Mouse (Mus musculus): ENCODE measurements around the gene Wdr83. TPM values are rescaled to one million over a fixed set of nuclear protein-coding genes. Genes with fewer than 3 reads are reported as not detected.
A peak's percentile ranks its signal among the peaks of the same experiment; 100 is the strongest.

Gene Wdr83
- polyA plus RNA-seq, 1 experiment from 2014 or later, result 30.4 TPM

GRCm38 (mm10) chr8:85065213-85065612 is 15.9 kb downstream of the Wdr83 start:
- in situ Hi-C loops (cut with MboI; ENCODE audit: low pct_unique_long_range_greater_than_20kb), result no loop called here
- no peak for DNase-seq (ENCODE audit: low read depth, low spot score)
- H3K27me3 ChIP-seq, result no peaks in the 10 kb centered on the region
- no peak for ATAC-seq
- no peak for TF ChIP-seq CTCF (IDR thresholded peaks at IDR 0.05)
- ChIA-PET POLR2A (no interaction called here), CTCF (interaction anchor here (0.8 kb wide), 1 partner anchor 12 kb away, joined by 3 read pairs; no protein-coding TSS in a partner anchor)

- POLR2A ChIA-PET, result interaction anchor here (0.8 kb wide), 1 partner anchor 9 kb away, joined by 3 read pairs; the partner anchor contains the start of gene Dhps
- in situ Hi-C loops (cut with MboI; ENCODE audit: low pct_unique_long_range_greater_than_20kb), result no loop called here
- CTCF ChIA-PET, result interaction anchor here (0.8 to 1.2 kb wide), 2 partner anchors 11 to 28 kb away, joined by 3 read pairs; no protein-coding TSS in a partner anchor
- no peaks in the 10 kb centered on the region for H3K27me3 ChIP-seq
- TF ChIP-seq CTCF (IDR thresholded peaks at IDR 0.05), result no peak
- DNase-seq (ENCODE audit: low read depth, low spot score) (no peak), ATAC-seq (no peak)
These were observed 18.5 kb downstream of the Wdr83 start for GRCm38 (mm10) chr8:85062603-85063002.

- peak; percentile 68 for ATAC-seq
- POLR2A ChIA-PET, result interaction anchor here (0.8 to 1.7 kb wide), 5 partner anchors 10 to 23 kb away, joined by 3 to 12 read pairs (median 4); partner anchors contain the start of gene Tnpo2
These were observed 21.1 kb downstream of the Wdr83 start, which contains the start of gene Fbxw9 for GRCm38 (mm10) chr8:85059879-85060616. TSS of gene Fbxw9 (plus strand) at chr8:85060055.

GRCm38 (mm10) chr8:85057367-85057766 is 23.7 kb downstream of the Wdr83 start:
- in situ Hi-C loops (cut with MboI; ENCODE audit: low pct_unique_long_range_greater_than_20kb), result no loop called here
- H3K27me3 ChIP-seq, result no peaks in the 10 kb centered on the region
- ChIA-PET CTCF (no interaction called here), POLR2A (no interaction called here)
- TF ChIP-seq CTCF (IDR thresholded peaks at IDR 0.05), result no peak
- no peak for DNase-seq (ENCODE audit: low read depth, low spot score)
- ATAC-seq, result no peak

More at GRCm38 (mm10) chr8:85059879-85060616, 21.1 kb downstream of the Wdr83 start, which contains the start of gene Fbxw9:
- H3K27me3 ChIP-seq, result no peaks in the 10 kb centered on the region
- DNase-seq (ENCODE audit: low read depth, low spot score), result no peak
- TF ChIP-seq CTCF (IDR thresholded peaks at IDR 0.05), result no peak
- CTCF ChIA-PET, result interaction anchor here (1.9 kb wide), 1 partner anchor 11 kb away, joined by 5 read pairs; the partner anchor contains the start of gene Dhps
- in situ Hi-C loops (cut with MboI; ENCODE audit: low pct_unique_long_range_greater_than_20kb), result no loop called here

- no peaks in the 10 kb centered on the region for H3K27me3 ChIP-seq
- ATAC-seq (no peak), DNase-seq (ENCODE audit: low read depth, low spot score) (no peak)
- POLR2A ChIA-PET, result no interaction called here
- CTCF ChIA-PET, result no interaction called here
- in situ Hi-C loops (cut with MboI; ENCODE audit: low pct_unique_long_range_greater_than_20kb), result no loop called here
- TF ChIP-seq CTCF (IDR thresholded peaks at IDR 0.05), result no peak
These were observed 37.5 kb downstream of the Wdr83 start for GRCm38 (mm10) chr8:85043619-85044018.

- no peak for DNase-seq (ENCODE audit: low read depth, low spot score)
- peak; percentile 13 for ATAC-seq
- ChIA-PET CTCF (interaction anchor here (1.0 to 2.6 kb wide), 5 partner anchors 12 to 63 kb away, joined by 3 to 10 read pairs (median 8); partner anchors contain the start of genes Asna1, Dhps and Trir), POLR2A (interaction anchor here (1.1 to 4.1 kb wide), 9 partner anchors 8 to 58 kb away, joined by 3 to 22 read pairs (median 4); partner anchors contain the start of genes Fbxw9, Gm5741, Man2b1 and Trir)
- H3K27me3 ChIP-seq, result no peaks in the 10 kb centered on the region
- no peak for TF ChIP-seq CTCF (IDR thresholded peaks at IDR 0.05)
- in situ Hi-C loops (cut with MboI; ENCODE audit: low pct_unique_long_range_greater_than_20kb), result no loop called here
These were observed 43.2 kb downstream of the Wdr83 start for GRCm38 (mm10) chr8:85037681-85038531.

- H3K27me3 ChIP-seq, result no peaks in the 10 kb centered on the region
- ChIA-PET POLR2A (interaction anchor here (0.6 to 4.1 kb wide), 14 partner anchors 11 to 348 kb away, joined by 3 to 22 read pairs (median 4); partner anchors contain the start of genes Fbxw9, Gm5741, Man2b1 and Trir), CTCF (interaction anchor here (1.0 to 2.6 kb wide), 5 partner anchors 11 to 62 kb away, joined by 3 to 10 read pairs (median 8); partner anchors contain the start of genes Asna1, Dhps and Trir)
- no peak for TF ChIP-seq CTCF (IDR thresholded peaks at IDR 0.05)
- DNase-seq (ENCODE audit: low read depth, low spot score) (no peak), ATAC-seq (no peak)
- in situ Hi-C loops (cut with MboI; ENCODE audit: low pct_unique_long_range_greater_than_20kb), result no loop called here
These were observed 43.8 kb downstream of the Wdr83 start for GRCm38 (mm10) chr8:85037366-85037680.

- no peaks in the 10 kb centered on the region for H3K27me3 ChIP-seq
- TF ChIP-seq CTCF (IDR thresholded peaks at IDR 0.05), result no peak
- ChIA-PET POLR2A (interaction anchor here (0.6 to 4.1 kb wide), 18 partner anchors 9 to 348 kb away, joined by 3 to 22 read pairs (median 4); partner anchors contain the start of genes Fbxw9, Gm5741, Junb and Man2b1), CTCF (interaction anchor here (0.9 to 2.6 kb wide), 3 partner anchors 11 to 47 kb away, joined by 3 to 8 read pairs (median 3); partner anchors contain the start of genes Asna1 and Trir)
- DNase-seq (ENCODE audit: low read depth, low spot score) (peak; percentile 86), ATAC-seq (peak; percentile 70)
- in situ Hi-C loops (cut with MboI; ENCODE audit: low pct_unique_long_range_greater_than_20kb), result no loop called here
These were observed 44.3 kb downstream of the Wdr83 start, which contains the start of gene Tnpo2 for GRCm38 (mm10) chr8:85036718-85037365. TSS of gene Tnpo2 (plus strand) at chr8:85036915.

GRCm38 (mm10) chr8:85036381-85036717 is 44.8 kb downstream of the Wdr83 start:
- POLR2A ChIA-PET, result interaction anchor here (0.7 to 4.1 kb wide), 11 partner anchors 9 to 347 kb away, joined by 3 to 22 read pairs (median 4); partner anchors contain the start of genes Fbxw9, Junb and Trir
- H3K27me3 ChIP-seq, result no peaks in the 10 kb centered on the region
- in situ Hi-C loops (cut with MboI; ENCODE audit: low pct_unique_long_range_greater_than_20kb), result no loop called here
- CTCF ChIA-PET, result interaction anchor here (0.9 to 2.6 kb wide), 4 partner anchors 10 to 62 kb away, joined by 3 to 8 read pairs (median 4); partner anchors contain the start of genes Asna1 and Trir
- TF ChIP-seq CTCF (IDR thresholded peaks at IDR 0.05), result no peak
- DNase-seq (ENCODE audit: low read depth, low spot score), result no peak
- peak; percentile 36 for ATAC-seq
